Mouse (Mus musculus): ENCODE data around the gene Fam167b. TPM values are rescaled to one million over a fixed set of nuclear protein-coding genes. Genes with fewer than 3 reads are reported as not detected.

Gene Fam167b
- polyA plus RNA-seq, 1 experiment from 2014 or later = 4.3 TPM

- H3K4me2 ChIP-seq (ENCODE audit: low read depth, severe bottlenecking) = no peak within 1 kb of the TSS
- no peaks in the 10 kb centered on the region for H3K36me3 ChIP-seq (ENCODE audit: control insufficient read depth, insufficient read depth, low read length)
- 93% methylated on average over 8 of the region's 8 CpGs for WGBS
- DNase-seq (ENCODE audit: low spot score) = no peak
- peaks cover 11% of the 10 kb centered on the region; the same call in 1 of the 2 replicates for H3K4me1 ChIP-seq (ENCODE audit: control insufficient read depth, insufficient read depth, low read length)
- H3K9ac ChIP-seq (ENCODE audit: low read length) = no peak within 1 kb of the TSS
- H3K9me3 ChIP-seq (ENCODE audit: control insufficient read depth, low read length) = no peaks in the 10 kb centered on the region
- ATAC-seq (ENCODE audit: insufficient number of reproducible peaks, low FRiP score, low TSS enrichment, low read depth) = no peak
- no peaks in the 10 kb centered on the region for H3K27me3 ChIP-seq (ENCODE audit: control insufficient read depth, insufficient read depth, low read length)
- H3K4me3 ChIP-seq (ENCODE audit: low read depth, low read length) = no peak within 1 kb of the TSS
- no peak within 1 kb of the TSS for H3K27ac ChIP-seq (replicated peaks; ENCODE audit: low read depth, low read length)
Measured at GRCm38 (mm10) chr4:129573430-129573829, 4.9 kb downstream of the Fam167b start, which contains the start of gene Lck. TSS of gene Lck (minus strand) at chr4:129573641.

DNA sequence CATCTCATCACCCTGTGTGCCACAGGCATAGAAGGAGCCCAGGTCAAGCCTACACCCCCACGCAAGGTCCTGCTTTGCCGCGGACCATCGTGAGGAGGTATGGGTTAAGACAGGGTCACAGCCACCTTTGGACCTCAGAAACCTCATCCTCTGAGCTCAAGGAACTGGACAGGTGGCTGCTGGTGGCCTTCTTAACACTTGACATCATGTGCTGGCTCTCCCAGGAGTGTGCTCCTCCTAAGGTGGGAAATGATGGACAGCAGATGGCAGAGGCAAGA is 5.3 kb downstream of the Fam167b start:
- DNase-seq (ENCODE audit: low spot score) = no peak
- peaks cover 11% of the 10 kb centered on the region; the same call in 1 of the 2 replicates for H3K4me1 ChIP-seq (ENCODE audit: control insufficient read depth, insufficient read depth, low read length)
- WGBS = 99% methylated on average over 4 of the region's 4 CpGs
- ATAC-seq (ENCODE audit: insufficient number of reproducible peaks, low FRiP score, low TSS enrichment, low read depth) = no peak
- no peak overlapping the region for H3K9ac ChIP-seq (ENCODE audit: low read length)
- no peaks in the 10 kb centered on the region for H3K9me3 ChIP-seq (ENCODE audit: control insufficient read depth, low read length)
- no peak overlapping the region for H3K27ac ChIP-seq (replicated peaks; ENCODE audit: low read depth, low read length)
- no peaks in the 10 kb centered on the region for H3K36me3 ChIP-seq (ENCODE audit: control insufficient read depth, insufficient read depth, low read length)
- no peak overlapping the region for H3K4me3 ChIP-seq (ENCODE audit: low read depth, low read length)
- H3K27me3 ChIP-seq (ENCODE audit: control insufficient read depth, insufficient read depth, low read length) = no peaks in the 10 kb centered on the region
- H3K4me2 ChIP-seq (ENCODE audit: low read depth, severe bottlenecking) = no peak overlapping the region

DNA sequence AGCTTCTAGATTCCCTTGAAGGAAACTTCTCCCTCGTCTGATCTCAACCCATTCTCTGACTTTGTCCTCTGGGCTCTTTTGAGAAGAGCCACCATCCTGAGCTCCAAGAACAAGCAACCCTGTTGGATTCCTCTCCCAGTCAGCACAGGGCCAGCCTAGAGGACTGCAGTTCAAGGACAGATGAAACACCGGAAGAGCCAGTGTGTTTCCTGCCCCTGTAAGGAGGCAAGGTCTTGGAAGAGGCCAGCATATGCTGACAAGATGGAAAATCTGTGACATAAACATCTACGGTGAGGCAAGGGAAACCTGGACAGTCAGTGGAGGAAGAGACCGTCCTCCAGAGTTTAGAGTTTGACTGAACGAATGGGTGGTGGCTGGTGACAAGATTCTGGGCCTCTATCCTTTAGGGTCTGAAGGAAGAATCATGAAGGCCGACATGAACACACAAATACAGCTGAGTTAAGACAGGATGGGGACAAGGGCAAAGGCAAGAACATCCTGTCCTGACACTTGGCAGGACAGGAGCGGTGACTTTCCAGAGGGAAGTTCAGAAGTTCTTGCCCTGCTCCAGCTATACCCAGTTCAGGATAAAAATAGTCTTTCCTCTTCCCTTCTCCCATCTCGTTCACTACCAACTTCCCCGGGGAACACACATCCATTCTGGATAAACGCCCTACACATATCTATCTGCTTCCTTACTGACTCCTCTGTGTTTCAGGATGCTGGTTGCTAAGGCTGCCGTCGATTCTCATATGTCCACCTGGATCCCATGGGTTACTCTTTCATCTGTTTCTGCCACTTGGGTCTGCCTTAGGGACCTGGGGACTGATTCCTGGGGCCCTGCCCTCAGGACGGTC is 5.9 kb downstream of the Fam167b start:
- Histone ChIP-seq H3K4me3 (ENCODE audit: low read depth, low read length) (no peak overlapping the region), H3K27me3 (ENCODE audit: control insufficient read depth, insufficient read depth, low read length) (no peaks in the 10 kb centered on the region), H3K9me3 (ENCODE audit: control insufficient read depth, low read length) (no peaks in the 10 kb centered on the region), H3K36me3 (ENCODE audit: control insufficient read depth, insufficient read depth, low read length) (no peaks in the 10 kb centered on the region), H3K9ac (ENCODE audit: low read length) (no peak overlapping the region), H3K27ac (replicated peaks; ENCODE audit: low read depth, low read length) (no peak overlapping the region), H3K4me1 (ENCODE audit: control insufficient read depth, insufficient read depth, low read length) (peaks cover 11% of the 10 kb centered on the region; the same call in 1 of the 2 replicates), H3K4me2 (ENCODE audit: low read depth, severe bottlenecking) (no peak overlapping the region)
- DNase-seq (ENCODE audit: low spot score) = no peak
- WGBS = 85% methylated on average over 13 of the region's 13 CpGs
- no peak for ATAC-seq (ENCODE audit: insufficient number of reproducible peaks, low FRiP score, low TSS enrichment, low read depth)

GRCm38 (mm10) chr4:129571551-129572084 is 6.7 kb downstream of the Fam167b start:
- Histone ChIP-seq H3K4me3 (ENCODE audit: low read depth, low read length) (no peak overlapping the region), H3K4me2 (ENCODE audit: low read depth, severe bottlenecking) (no peak overlapping the region), H3K27ac (replicated peaks; ENCODE audit: low read depth, low read length) (no peak overlapping the region), H3K9ac (ENCODE audit: low read length) (no peak overlapping the region), H3K4me1 (ENCODE audit: control insufficient read depth, insufficient read depth, low read length) (peaks cover 6% of the 10 kb centered on the region; the same call in 1 of the 2 replicates), H3K36me3 (ENCODE audit: control insufficient read depth, insufficient read depth, low read length) (no peaks in the 10 kb centered on the region), H3K9me3 (ENCODE audit: control insufficient read depth, low read length) (no peaks in the 10 kb centered on the region), H3K27me3 (ENCODE audit: control insufficient read depth, insufficient read depth, low read length) (no peaks in the 10 kb centered on the region)
- ATAC-seq (ENCODE audit: insufficient number of reproducible peaks, low FRiP score, low TSS enrichment, low read depth) = no peak
- 74% methylated on average over 8 of the region's 8 CpGs for WGBS
- DNase-seq (ENCODE audit: low spot score) = no peak

DNA sequence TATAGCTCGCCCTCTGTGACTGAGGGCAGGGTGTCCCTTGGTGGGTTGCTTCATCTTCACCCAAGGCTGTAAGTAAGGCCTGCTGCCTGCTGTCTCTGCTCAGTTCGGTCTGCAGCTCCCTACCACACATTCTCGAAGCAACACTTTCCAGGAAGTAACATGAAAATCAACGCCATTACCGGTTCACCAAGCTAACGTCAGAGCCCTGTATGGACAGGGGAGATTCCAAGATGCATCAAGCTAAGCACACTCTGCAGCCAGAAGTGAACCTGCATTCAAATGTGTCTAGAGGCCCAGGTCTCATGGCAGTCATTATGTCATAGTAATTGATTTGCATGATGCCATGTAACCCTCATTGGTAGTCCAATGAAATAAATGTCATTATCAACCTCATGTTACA is 8.3 kb downstream of the Fam167b start:
- H3K9me3 ChIP-seq (ENCODE audit: control insufficient read depth, low read length) = no peaks in the 10 kb centered on the region
- 88% methylated on average over 6 of the region's 6 CpGs for WGBS
- ATAC-seq (ENCODE audit: insufficient number of reproducible peaks, low FRiP score, low TSS enrichment, low read depth) = no peak
- H3K36me3 ChIP-seq (ENCODE audit: control insufficient read depth, insufficient read depth, low read length) = no peaks in the 10 kb centered on the region
- no peak overlapping the region for H3K4me3 ChIP-seq (ENCODE audit: low read depth, low read length)
- no peak overlapping the region for H3K27ac ChIP-seq (replicated peaks; ENCODE audit: low read depth, low read length)
- DNase-seq (ENCODE audit: low spot score) = no peak
- no peaks in the 10 kb centered on the region for H3K27me3 ChIP-seq (ENCODE audit: control insufficient read depth, insufficient read depth, low read length)
- H3K4me2 ChIP-seq (ENCODE audit: low read depth, severe bottlenecking) = no peak overlapping the region
- H3K9ac ChIP-seq (ENCODE audit: low read length) = no peak overlapping the region
- H3K4me1 ChIP-seq (ENCODE audit: control insufficient read depth, insufficient read depth, low read length) = peaks cover 1% of the 10 kb centered on the region; the same call in 1 of the 2 replicates

GRCm38 (mm10) chr4:129568366-129568765 is 10.0 kb downstream of the Fam167b start:
- Histone ChIP-seq H3K4me1 (ENCODE audit: control insufficient read depth, insufficient read depth, low read length) (peaks cover 8% of the 10 kb centered on the region), H3K27me3 (ENCODE audit: control insufficient read depth, insufficient read depth, low read length) (no peaks in the 10 kb centered on the region), H3K9ac (ENCODE audit: low read length) (no peak overlapping the region), H3K27ac (replicated peaks; ENCODE audit: low read depth, low read length) (no peak overlapping the region), H3K4me3 (ENCODE audit: low read depth, low read length) (no peak overlapping the region), H3K4me2 (ENCODE audit: low read depth, severe bottlenecking) (no peak overlapping the region), H3K36me3 (ENCODE audit: control insufficient read depth, insufficient read depth, low read length) (no peaks in the 10 kb centered on the region), H3K9me3 (ENCODE audit: control insufficient read depth, low read length) (no peaks in the 10 kb centered on the region)
- ATAC-seq (ENCODE audit: insufficient number of reproducible peaks, low FRiP score, low TSS enrichment, low read depth) (no peak), DNase-seq (ENCODE audit: low spot score) (no peak)
- WGBS = 95% methylated on average over 7 of the region's 7 CpGs

DNA sequence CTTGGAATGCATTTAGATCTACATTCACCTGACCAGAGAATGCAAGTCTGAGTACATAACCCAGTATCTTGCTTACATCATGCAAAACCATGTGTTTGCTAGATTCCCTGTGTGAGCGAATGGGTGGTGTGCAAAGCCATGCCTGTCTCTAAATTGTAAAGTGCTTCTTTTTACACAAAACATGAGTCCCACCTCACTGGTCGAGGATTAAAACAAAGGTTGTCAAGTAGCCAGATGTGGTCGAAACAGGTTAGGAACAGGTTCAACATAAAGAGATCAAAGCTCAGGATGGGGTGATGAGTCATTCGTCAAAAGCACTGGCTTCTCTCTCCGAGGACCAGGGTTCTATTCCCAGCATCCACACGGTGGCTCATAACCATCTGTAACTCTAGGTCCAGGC is 13.2 kb downstream of the Fam167b start:
- H3K27ac ChIP-seq (replicated peaks; ENCODE audit: low read depth, low read length) = no peak overlapping the region
- no peaks in the 10 kb centered on the region for H3K27me3 ChIP-seq (ENCODE audit: control insufficient read depth, insufficient read depth, low read length)
- no peaks in the 10 kb centered on the region for H3K36me3 ChIP-seq (ENCODE audit: control insufficient read depth, insufficient read depth, low read length)
- no peak overlapping the region for H3K4me2 ChIP-seq (ENCODE audit: low read depth, severe bottlenecking)
- 88% methylated on average over 6 of the region's 6 CpGs for WGBS
- peaks cover 10% of the 10 kb centered on the region for H3K4me1 ChIP-seq (ENCODE audit: control insufficient read depth, insufficient read depth, low read length)
- no peaks in the 10 kb centered on the region for H3K9me3 ChIP-seq (ENCODE audit: control insufficient read depth, low read length)
- no peak for DNase-seq (ENCODE audit: low spot score)
- H3K4me3 ChIP-seq (ENCODE audit: low read depth, low read length) = no peak overlapping the region
- ATAC-seq (ENCODE audit: insufficient number of reproducible peaks, low FRiP score, low TSS enrichment, low read depth) = no peak
- H3K9ac ChIP-seq (ENCODE audit: low read length) = no peak overlapping the region

DNA sequence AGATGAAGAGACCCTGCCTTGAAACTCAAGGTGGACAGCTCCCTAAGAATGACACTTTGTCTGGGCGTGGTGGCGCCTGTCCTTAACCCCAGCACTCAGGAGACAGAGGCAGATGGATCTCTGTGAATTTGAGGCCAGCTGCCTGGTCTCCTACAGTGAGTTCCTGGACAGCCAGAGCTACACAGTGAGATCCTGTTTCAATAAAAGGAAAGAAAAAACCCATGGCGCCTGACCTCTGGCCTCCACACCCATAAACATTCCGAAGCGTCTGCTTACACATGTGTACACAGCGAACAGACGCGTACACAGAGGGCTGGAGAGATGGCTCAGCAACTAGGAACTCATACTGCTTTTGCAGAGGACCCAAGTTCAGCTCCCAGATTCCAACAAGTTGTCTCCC is 14.6 kb downstream of the Fam167b start:
- peak; percentile 77 for DNase-seq (ENCODE audit: low spot score)
- Histone ChIP-seq H3K4me1 (ENCODE audit: control insufficient read depth, insufficient read depth, low read length) (peaks cover 10% of the 10 kb centered on the region), H3K27ac (replicated peaks; ENCODE audit: low read depth, low read length) (0 out of 2 replicates have a peak overlapping the region, but pooled peaks have one; percentile 38), H3K36me3 (ENCODE audit: control insufficient read depth, insufficient read depth, low read length) (no peaks in the 10 kb centered on the region), H3K9ac (ENCODE audit: low read length) (no peak overlapping the region), H3K9me3 (ENCODE audit: control insufficient read depth, low read length) (no peaks in the 10 kb centered on the region), H3K4me2 (ENCODE audit: low read depth, severe bottlenecking) (no peak overlapping the region), H3K27me3 (ENCODE audit: control insufficient read depth, insufficient read depth, low read length) (no peaks in the 10 kb centered on the region), H3K4me3 (ENCODE audit: low read depth, low read length) (no peak overlapping the region)
- WGBS = 14% methylated on average over 8 of the region's 8 CpGs
- ATAC-seq (ENCODE audit: insufficient number of reproducible peaks, low FRiP score, low TSS enrichment, low read depth) = peak; percentile 31; the same call in 1 of the 2 replicates
